Mouse (Mus musculus) gastrocnemius, postnatal 4 days (tissue): Measurements from ENCODE around the gene Gm3336. TPM values are rescaled to one million over a fixed set of nuclear protein-coding genes. Genes with fewer than 3 reads are reported as not detected.

Experiments
- DNase-seq, 2 experiments: peaks; one replicate each; pipeline ENCODE4 v3.0.0; 2021 to 2022; ENCODE audit warnings: low spot score in 2 of 2, mixed read lengths in 2 of 2
- total RNA-seq, 2 experiments: library from RNA; stranded (reverse); gene quantifications; 2 replicates each; pipeline ENCODE4 v1.2.3; 2021

Gm3336 gene
- total RNA-seq, 2 experiments from 2014 or later = not detected

GRCm38 (mm10) chr8:70746676-70747075 is 28.3 kb downstream of the Gm3336 start:
- DNase-seq = no peak

GRCm38 (mm10) chr8:70747211-70747890 is 29.0 kb downstream of the Gm3336 start:
- DNase-seq = no peak

- DNase-seq = no peak
Observed at GRCm38 (mm10) chr8:70748246-70749096, 30.1 kb downstream of the Gm3336 start.

GRCm38 (mm10) chr8:70749097-70749674 is 30.8 kb downstream of the Gm3336 start:
- DNase-seq = peak in 1 of 2 experiments; percentile 10

- no peak for DNase-seq
Observed at GRCm38 (mm10) chr8:70750128-70750680, 31.9 kb downstream of the Gm3336 start.

- peak; percentile 66 to 71 for DNase-seq
Observed at GRCm38 (mm10) chr8:70752000-70752764, 33.8 kb downstream of the Gm3336 start.

- DNase-seq = peak; percentile 82 to 88
Observed at GRCm38 (mm10) chr8:70753151-70753550, 34.8 kb downstream of the Gm3336 start.

GRCm38 (mm10) chr8:70754043-70754870 is 35.9 kb downstream of the Gm3336 start, which contains the start of gene Rab3a:
Gene Rab3a (plus strand): TSS chr8:70754679.
- peak; percentile 85 to 93 for DNase-seq

GRCm38 (mm10) chr8:70754871-70755660 is 36.7 kb downstream of the Gm3336 start:
- peak; percentile 46 to 72 for DNase-seq

GRCm38 (mm10) chr8:70755661-70756475 is 37.5 kb downstream of the Gm3336 start:
- peak in 1 of 2 experiments; percentile 9 for DNase-seq

GRCm38 (mm10) chr8:70756476-70757040 is 38.2 kb downstream of the Gm3336 start:
- DNase-seq = peak in 1 of 2 experiments; percentile 6

- peak in 1 of 2 experiments; percentile 24 for DNase-seq
Observed at GRCm38 (mm10) chr8:70757523-70758307, 39.4 kb downstream of the Gm3336 start.

- DNase-seq = peak in 1 of 2 experiments; percentile 7
Observed at GRCm38 (mm10) chr8:70758308-70758615, 39.9 kb downstream of the Gm3336 start.

- DNase-seq = peak in 1 of 2 experiments; percentile 14
Observed at GRCm38 (mm10) chr8:70758616-70759561, 40.5 kb downstream of the Gm3336 start.

- no peak for DNase-seq
Observed at GRCm38 (mm10) chr8:70760350-70760749, 42.0 kb downstream of the Gm3336 start.
